Mouse (Mus musculus): Measurements from ENCODE around the gene Ssxb3. TPM values are rescaled to one million over a fixed set of nuclear protein-coding genes. Genes with fewer than 3 reads are reported as not detected.
"Not testable (repeated sequence)": the region's sequence is repeated elsewhere in the genome, so short reads cannot be mapped to it uniquely, and the experiment has no call there.

Gene Ssxb3
- not detected for total RNA-seq (2022)

- DNase-seq (ENCODE audit: low spot score in 2 of 2): not testable (repeated sequence)
Observed at GRCm38 (mm10) chrX:8591716-8592115, at the start of gene Ssxb3. Ssxb3 (minus strand) TSS chrX:8591816.

- not testable (repeated sequence) for DNase-seq (ENCODE audit: low spot score in 2 of 2)
Observed at GRCm38 (mm10) chrX:8548155-8548554, 43.5 kb downstream of the Ssxb3 start, which contains the start of gene Ssxb6. Ssxb6 (minus strand) TSS chrX:8548255.

Other genes with a start within 250 kb of the Ssxb3 start
- not detected for gene Ssxb9, start 224.8 kb downstream of the Ssxb3 start, total RNA-seq (2022)
- gene Ssxb1, start 178.5 kb downstream of the Ssxb3 start, total RNA-seq (2022): not detected
- gene Ssxb2, start 130.1 kb downstream of the Ssxb3 start, total RNA-seq (2022): not detected
- gene Gm14459, start 66.9 kb downstream of the Ssxb3 start, total RNA-seq (2022): not detected
- not detected for gene Ssxb6, start 43.6 kb downstream of the Ssxb3 start, total RNA-seq (2022)
- gene Ssxb8, start 99.0 kb upstream of the Ssxb3 start, total RNA-seq (2022): not detected
- not detected for gene Ssx9, start 156.6 kb upstream of the Ssxb3 start, total RNA-seq (2022)
- not detected for gene Ssxb5, start 211.9 kb upstream of the Ssxb3 start, total RNA-seq (2022)